Mouse (Mus musculus) layer of hippocampus, postnatal 14 days (tissue): Measurements from ENCODE around the gene Olfr968. TPM values are rescaled to one million over a fixed set of nuclear protein-coding genes. Genes with fewer than 3 reads are reported as not detected.

ENCODE experiments used
- DNase-seq, 2 experiments: peaks; one replicate each; pipeline ENCODE4 v3.0.0; 2021 to 2022; ENCODE audit warnings: low spot score in 2 of 2, mixed read lengths in 1 of 2
- long read RNA-seq, 2 experiments: library from polyadenylated mRNA; stranded (forward); transcript quantifications; one replicate each; pipeline ENCODE4 v2.0.0; 2021
- total RNA-seq, 2 experiments: library from RNA; stranded (reverse); gene quantifications; 2 replicates each; pipeline ENCODE4 v1.2.3; 2021

Olfr968 gene
- total RNA-seq, result not detected
- long read RNA-seq, experiment 1, result 0 reads
- long read RNA-seq, experiment 2, result 0 reads

GRCm38 (mm10) chr9:39783153-39783552 is at the start of gene Olfr968:
Gene Olfr968, minus strand, starts transcription at chr9:39783253.
- DNase-seq, result no peak

- no peak for DNase-seq
Observed at GRCm38 (mm10) chr9:39808560-39808959, 25.5 kb upstream of the Olfr968 start, which contains the start of gene Olfr970. Gene Olfr970, plus strand, starts transcription at chr9:39808860.

- no peak for DNase-seq
Observed at GRCm38 (mm10) chr9:39790558-39790957, 7.5 kb upstream of the Olfr968 start, which contains the start of gene Olfr969. Gene Olfr969, plus strand, starts transcription at chr9:39790945.

DNA sequence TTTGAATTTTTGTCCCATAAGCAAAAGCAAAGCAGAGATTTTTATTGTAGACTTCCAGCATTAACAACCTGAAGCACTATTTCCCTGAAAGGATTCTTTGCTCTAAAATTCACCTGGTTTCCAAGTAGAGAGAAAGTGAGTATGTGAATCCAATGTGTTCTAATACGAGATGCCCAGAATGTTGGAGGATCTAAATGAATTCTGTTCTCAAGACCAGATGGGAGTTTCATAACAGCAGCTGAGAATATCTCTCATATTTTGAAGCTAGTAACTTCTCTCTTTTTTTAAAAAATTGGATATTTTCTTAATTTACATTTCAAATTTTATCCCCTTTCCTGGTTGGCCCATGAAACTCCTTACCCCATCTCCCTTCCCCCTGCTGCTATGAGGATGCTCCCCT is 36.6 kb downstream of the Olfr968 start:
- peak in 1 of 2 experiments; percentile 41 for DNase-seq

DNA sequence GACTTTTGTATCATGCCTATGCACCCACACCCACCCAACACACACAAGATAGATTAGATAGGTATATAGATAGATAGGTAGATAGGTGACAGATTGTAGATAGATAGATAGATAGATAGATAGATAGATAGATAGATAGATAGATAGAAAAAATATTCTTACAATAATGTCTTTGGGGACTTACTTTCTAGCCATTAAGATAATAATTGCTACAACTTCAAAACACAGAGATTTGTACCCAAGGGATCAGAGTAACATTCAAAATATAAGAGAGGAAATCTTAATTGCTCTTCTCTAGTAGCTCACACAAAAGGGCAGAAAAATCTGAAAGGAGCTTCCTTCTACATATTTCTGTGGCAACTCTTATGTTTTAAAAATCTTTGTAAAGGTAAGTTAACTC is 37.1 kb downstream of the Olfr968 start, which contains the start of gene Olfr967:
Gene Olfr967 (plus strand): TSS at position 301 of the 400 bp plus-strand sequence.
- no peak for DNase-seq

- no peak for DNase-seq
Observed at GRCm38 (mm10) chr9:39740741-39741140, 42.3 kb downstream of the Olfr968 start.

- no peak for DNase-seq
Observed at GRCm38 (mm10) chr9:39730678-39731077, 52.4 kb downstream of the Olfr968 start, which contains the start of gene Olfr150. Gene Olfr150, plus strand, starts transcription at chr9:39730978.

Other genes starting within 250 kb of the Olfr968 start
- gene Olfr958, start 229.2 kb downstream of the Olfr968 start, total RNA-seq, result not detected
- gene Olfr959, start 207.7 kb downstream of the Olfr968 start, total RNA-seq, result not detected
- gene AW551984, start 178.8 kb downstream of the Olfr968 start, total RNA-seq, result 10 to 100 TPM; 13.2 to 13.8 TPM
- gene Olfr148, start 172.6 kb downstream of the Olfr968 start, total RNA-seq, result not detected
- gene Olfr960, start 161.9 kb downstream of the Olfr968 start, total RNA-seq, result not detected
- not detected for gene Olfr961, start 138.2 kb downstream of the Olfr968 start, total RNA-seq
- gene Olfr963, start 116.0 kb downstream of the Olfr968 start, total RNA-seq, result not detected
- gene Olfr149, start 76.1 kb downstream of the Olfr968 start, total RNA-seq, result not detected
- gene Olfr965, start 71.9 kb downstream of the Olfr968 start, total RNA-seq, result not detected
- not detected for gene Olfr150, start 52.3 kb downstream of the Olfr968 start, total RNA-seq
- not detected for gene Olfr967, start 37.0 kb downstream of the Olfr968 start, total RNA-seq
- not detected for gene Olfr969, start 7.7 kb upstream of the Olfr968 start, total RNA-seq
- gene Olfr970, start 25.6 kb upstream of the Olfr968 start, total RNA-seq, result not detected
- gene Olfr971, start 53.6 kb upstream of the Olfr968 start, total RNA-seq, result not detected
- not detected for gene Olfr972, start 83.2 kb upstream of the Olfr968 start, total RNA-seq
- not detected for gene Olfr229, start 124.1 kb upstream of the Olfr968 start, total RNA-seq
- gene Olfr974, start 154.2 kb upstream of the Olfr968 start, total RNA-seq, result not detected
- not detected for gene Olfr975, start 168.8 kb upstream of the Olfr968 start, total RNA-seq
- gene Olfr976, start 177.9 kb upstream of the Olfr968 start, total RNA-seq, result not detected
- gene Olfr978, start 208.9 kb upstream of the Olfr968 start, total RNA-seq, result not detected
- gene Olfr979, start 220.2 kb upstream of the Olfr968 start, total RNA-seq, result not detected
- not detected for gene Olfr980, start 226.3 kb upstream of the Olfr968 start, total RNA-seq
- not detected for gene Olfr981, start 238.2 kb upstream of the Olfr968 start, total RNA-seq